Mouse (Mus musculus) lung, postnatal 0 days (tissue): ENCODE data around the gene G430095P16Rik.

Source experiments
- CTCF ChIP-seq: IDR thresholded peaks from 2 replicates; pipeline ENCODE4 v1.5.1; 2016; ENCODE audit warnings: antibody characterized with exemption, mild to moderate bottlenecking
- EP300 ChIP-seq: IDR thresholded peaks from 2 replicates; pipeline ENCODE4 v1.6.1; 2016; ENCODE audit warnings: antibody characterized with exemption, mild to moderate bottlenecking, control low read depth

DNA sequence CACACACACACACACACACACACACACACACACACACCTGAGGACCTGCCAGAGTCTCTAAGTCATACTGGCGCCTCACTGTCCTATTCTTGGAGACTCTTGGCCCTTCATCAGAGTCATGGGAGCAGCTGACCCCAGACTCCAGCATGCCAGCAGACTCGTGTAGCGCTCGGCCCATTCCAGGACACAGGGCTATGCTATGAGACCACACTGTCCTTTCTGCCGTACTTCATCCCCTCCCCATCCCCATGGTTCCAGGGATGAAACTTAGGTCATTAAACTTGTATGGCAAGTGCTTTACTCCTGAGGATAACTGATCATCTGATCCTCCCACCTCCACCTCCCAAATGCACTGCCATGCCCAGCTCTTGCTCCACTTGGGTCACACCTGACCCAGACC is 4.3 kb upstream of the G430095P16Rik start:
- no peak for TF ChIP-seq CTCF
- no peak for TF ChIP-seq EP300
